Mouse (Mus musculus) limb, embryonic 14.5 days (tissue): ENCODE data around the gene Gm4792. TPM values are rescaled to one million over a fixed set of nuclear protein-coding genes. Genes with fewer than 3 reads are reported as not detected.

Experiments used
- ATAC-seq: fragments of 200-750 bp; cut with Nextera tagmentation; 2 replicates; pipeline ENCODE4 v1.8.0; 2017; ENCODE audit warnings: low read depth, moderate number of reproducible peaks, moderate TSS enrichment; ENCODE audit not compliant: low FRiP score
- DNase-seq: peaks from one replicate; pipeline ENCODE4 v3.0.0-alpha.2; 2015; ENCODE audit warnings: low spot score
- H3K27ac ChIP-seq: fragments of 300-500 bp; sonication (generic); replicated peaks from 2 replicates; pipeline ENCODE4 v1.5.1; 2014; ENCODE audit warnings: low read depth, mild to moderate bottlenecking, low read length, moderate library complexity, mixed read lengths
- H3K27me3 ChIP-seq: fragments of 300-500 bp; sonication (generic); 2 replicates; pipeline ENCODE4 v1.6.1; 2014; ENCODE audit warnings: low read length, mixed read lengths; ENCODE audit not compliant: control insufficient read depth, insufficient read depth
- H3K36me3 ChIP-seq: fragments of 300-500 bp; sonication (generic); 2 replicates; pipeline ENCODE4 v1.6.1; 2014; ENCODE audit warnings: mild to moderate bottlenecking, low read length, moderate library complexity, mixed read lengths; ENCODE audit not compliant: control insufficient read depth, insufficient read depth
- H3K4me1 ChIP-seq: fragments of 300-500 bp; sonication (generic); 2 replicates; pipeline ENCODE4 v1.6.1; 2014; ENCODE audit warnings: antibody characterized with exemption, low read length, mixed read lengths; ENCODE audit not compliant: control insufficient read depth, insufficient read depth
- H3K4me2 ChIP-seq: fragments of 300-500 bp; sonication (generic); replicated peaks from 2 replicates; pipeline ENCODE4 v1.6.1; 2014; ENCODE audit warnings: low read depth, mild to moderate bottlenecking, low read length, moderate library complexity; ENCODE audit not compliant: severe bottlenecking
- H3K4me3 ChIP-seq: fragments of 300-500 bp; sonication (generic); replicated peaks from 2 replicates; pipeline ENCODE4 v1.5.1; 2014; ENCODE audit warnings: low read length
- H3K9ac ChIP-seq: fragments of 300-500 bp; sonication (generic); 2 replicates; pipeline ENCODE4 v1.6.1; 2014; ENCODE audit warnings: mild to moderate bottlenecking, low read depth, low read length, moderate library complexity; ENCODE audit not compliant: severe bottlenecking
- H3K9me3 ChIP-seq: fragments of 300-500 bp; sonication (generic); 2 replicates; pipeline ENCODE4 v1.6.1; 2016; ENCODE audit warnings: low read length; ENCODE audit not compliant: control insufficient read depth
- POLR2A ChIP-seq: fragments of 200-500 bp; IDR thresholded peaks from 2 replicates; pipeline ENCODE4 v1.8.0; 2012; ENCODE audit warnings: inconsistent platforms, mild to moderate bottlenecking, moderate library complexity, borderline replicate concordance; ENCODE audit not compliant: insufficient read depth, insufficient read length; ENCODE audit errors: extremely low read depth
- WGBS: fragments of 180-500 bp; shearing (Covaris S2); extraction: QIAGEN DNeasy Blood & Tissue Kit; methylation state at CpG from one replicate; pipeline ENCODE4 v1.1.7; 2014; 5-methylcytosine and 5-hydroxymethylcytosine counted together
- polyA plus RNA-seq, 2 experiments: library from polyadenylated mRNA; depleted of rRNA in 1 of 2; stranded (reverse) in 1 of 2; unstranded in 1 of 2; fragments of >200 nt; fragmentation: Nextera tagmentation in 1 of 2; extraction: Ambion mirVana in 1 of 2; gene quantifications; 2 replicates each; pipeline versions ENCODE4 v1.2.1 to v1.2.3; 2012 to 2014

The Gm4792 gene
- polyA plus RNA-seq, 2 experiments, result not detected

DNA sequence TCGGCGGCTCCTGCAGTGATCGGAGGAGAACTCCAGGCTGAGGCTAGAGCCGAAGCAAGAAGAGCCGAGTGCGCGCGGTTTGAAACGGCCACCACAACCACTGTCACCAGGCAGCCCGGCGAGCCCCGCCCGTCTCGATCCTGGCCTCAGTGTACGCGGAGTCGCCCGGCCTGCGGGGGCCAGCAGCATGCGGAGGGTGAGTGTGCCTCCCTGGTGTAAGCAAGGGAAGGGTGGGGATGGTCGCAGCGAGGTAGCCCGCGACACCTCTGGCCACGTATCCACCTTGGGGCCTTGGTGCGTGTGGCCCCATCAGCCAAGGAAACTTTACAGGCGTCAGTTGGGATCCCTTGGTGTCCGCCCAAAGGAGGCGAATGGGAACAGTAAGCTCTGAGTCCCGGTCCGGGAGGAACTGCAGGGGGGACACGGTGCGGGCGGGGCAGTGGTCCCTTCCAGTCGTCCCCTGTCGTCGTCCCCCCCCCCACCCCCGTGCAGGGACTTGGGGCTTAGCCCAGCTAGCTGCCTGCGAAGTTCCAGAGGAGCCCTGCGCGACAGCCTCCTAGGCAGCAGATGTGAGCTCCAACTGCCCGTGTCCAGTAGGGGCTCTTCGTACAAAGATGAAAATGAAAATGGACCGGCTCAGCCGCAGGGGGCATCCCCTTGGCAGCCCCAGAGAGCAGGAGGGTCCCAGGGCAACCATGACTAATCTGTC lies 13.7 kb upstream of the Gm4792 start:
- TF ChIP-seq POLR2A, result no peak
- peak overlapping the region; percentile 50 for H3K9ac ChIP-seq
- H3K4me3 ChIP-seq, result peak overlapping the region; percentile 41
- H3K27me3 ChIP-seq, result peaks cover 22% of the 10 kb centered on the region
- peak overlapping the region; percentile 86 for H3K4me2 ChIP-seq
- H3K9me3 ChIP-seq, result no peaks in the 10 kb centered on the region
- 2% methylated on average over 43 of the region's 45 CpGs for WGBS
- peaks cover 7% of the 10 kb centered on the region; the same call in 1 of the 2 replicates for H3K4me1 ChIP-seq
- H3K36me3 ChIP-seq, result no peaks in the 10 kb centered on the region
- H3K27ac ChIP-seq, result no peak overlapping the region
- DNase-seq, result no peak
- no peak for ATAC-seq

DNA sequence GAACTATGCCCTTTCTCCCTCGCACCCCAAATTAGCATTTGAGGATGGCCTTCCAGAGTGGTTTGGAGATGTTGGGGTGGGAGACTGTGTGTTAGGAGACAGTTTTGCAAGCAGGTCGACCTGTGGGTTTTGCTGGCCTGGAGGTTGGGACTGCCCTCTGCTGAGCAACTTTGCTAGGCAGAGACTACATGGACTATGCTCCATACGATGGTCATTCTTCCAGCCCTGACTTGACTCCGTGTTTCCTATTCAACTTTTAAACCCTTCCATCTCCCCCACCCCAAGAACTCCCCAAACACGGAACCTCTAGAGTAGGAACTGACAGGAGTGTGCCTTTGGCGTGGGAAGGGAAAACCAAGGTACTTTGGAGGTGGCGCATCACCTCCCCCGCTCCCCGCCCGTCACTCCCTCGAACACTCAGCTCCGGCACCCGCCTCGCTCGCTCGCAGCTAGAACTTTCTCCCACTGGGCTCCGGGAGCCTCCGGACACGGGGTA lies 13.1 kb upstream of the Gm4792 start, which contains the start of gene Tmcc3:
Tmcc3 (plus strand) TSS at position 439 of the 496 bp plus-strand sequence.
- TF ChIP-seq POLR2A, result no peak
- no peaks in the 10 kb centered on the region for H3K36me3 ChIP-seq
- under 1% methylated on average over 19 of the region's 19 CpGs for WGBS
- H3K27ac ChIP-seq, result no peak within 1 kb of the TSS
- H3K27me3 ChIP-seq, result peaks cover 22% of the 10 kb centered on the region
- H3K4me3 ChIP-seq, result peak within 1 kb of the TSS; percentile 41
- no peak for ATAC-seq
- H3K9ac ChIP-seq, result peak within 1 kb of the TSS; percentile 50
- H3K9me3 ChIP-seq, result no peaks in the 10 kb centered on the region
- DNase-seq, result no peak
- H3K4me1 ChIP-seq, result peaks cover 7% of the 10 kb centered on the region; the same call in 1 of the 2 replicates
- H3K4me2 ChIP-seq, result peak within 1 kb of the TSS; percentile 86

DNA sequence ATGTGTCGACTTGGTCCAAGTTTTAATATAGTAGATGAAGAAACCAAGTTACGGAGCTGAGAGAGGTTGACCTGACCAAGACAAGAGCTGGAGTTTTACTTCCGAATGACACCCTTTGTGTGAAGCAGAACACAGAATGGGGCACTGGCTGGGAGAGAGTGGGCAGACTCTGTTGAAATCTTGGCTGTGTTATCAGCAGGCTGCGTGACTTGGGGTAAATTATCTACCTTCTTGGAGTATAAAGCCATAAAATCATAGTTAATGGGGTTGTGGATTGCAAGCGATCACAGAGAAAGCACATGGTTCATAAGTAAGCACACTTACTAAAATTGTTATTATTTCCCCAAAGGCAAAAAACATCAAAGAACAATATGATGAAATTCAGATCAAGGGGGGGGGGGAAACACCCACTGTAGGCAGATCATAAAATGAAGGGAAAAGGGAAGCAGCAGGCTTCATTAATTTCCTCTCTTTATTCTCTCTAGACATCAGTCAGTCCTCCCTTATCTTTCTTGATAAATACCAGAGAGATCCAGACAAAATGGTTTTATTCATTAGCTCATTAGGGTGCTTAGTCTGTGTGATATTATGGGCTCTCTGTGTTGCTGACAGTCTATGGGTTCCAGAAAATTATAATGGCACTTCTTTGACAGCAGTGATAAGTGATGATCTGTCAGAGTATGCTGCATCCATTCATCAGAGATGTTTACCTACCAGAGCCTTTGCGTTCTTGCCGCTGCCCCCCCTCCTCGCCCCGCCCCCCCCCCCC lies 12.2 kb upstream of the Gm4792 start:
- no peak overlapping the region for H3K27ac ChIP-seq
- peaks cover 7% of the 10 kb centered on the region; the same call in 1 of the 2 replicates for H3K4me1 ChIP-seq
- WGBS, result 56% methylated on average over 7 of the region's 9 CpGs
- H3K9ac ChIP-seq, result no peak overlapping the region
- H3K9me3 ChIP-seq, result no peaks in the 10 kb centered on the region
- TF ChIP-seq POLR2A, result no peak
- ATAC-seq (no peak), DNase-seq (no peak)
- H3K36me3 ChIP-seq, result no peaks in the 10 kb centered on the region
- no peak overlapping the region for H3K4me2 ChIP-seq
- H3K4me3 ChIP-seq, result no peak overlapping the region
- H3K27me3 ChIP-seq, result peaks cover 22% of the 10 kb centered on the region

DNA sequence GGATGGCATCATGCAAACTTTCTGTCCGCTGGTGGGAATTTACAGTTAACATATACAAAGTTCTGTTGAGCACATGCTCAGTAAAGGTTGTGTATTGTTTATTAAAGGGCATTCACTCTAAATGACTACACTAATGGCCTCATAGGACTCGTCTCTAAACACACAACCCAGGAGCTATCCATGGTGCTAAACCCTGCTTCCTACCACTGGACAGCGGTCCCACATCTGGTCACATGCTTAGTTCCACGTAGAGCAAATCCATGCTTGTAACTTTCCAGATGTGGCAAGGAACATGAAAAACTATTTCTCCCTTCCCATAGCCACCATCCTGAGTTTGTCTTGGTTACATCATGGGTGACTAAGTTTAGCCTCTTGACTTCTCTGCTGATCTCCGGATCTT lies 7.0 kb upstream of the Gm4792 start:
- Histone ChIP-seq H3K9ac (no peak overlapping the region), H3K4me3 (no peak overlapping the region), H3K27ac (no peak overlapping the region), H3K36me3 (no peaks in the 10 kb centered on the region), H3K9me3 (no peaks in the 10 kb centered on the region), H3K4me1 (no peaks in the 10 kb centered on the region), H3K4me2 (no peak overlapping the region), H3K27me3 (no peaks in the 10 kb centered on the region)
- 45% methylated on average over 5 of the region's 5 CpGs for WGBS
- no peak for TF ChIP-seq POLR2A
- DNase-seq (peak; percentile 88), ATAC-seq (no peak)

DNA sequence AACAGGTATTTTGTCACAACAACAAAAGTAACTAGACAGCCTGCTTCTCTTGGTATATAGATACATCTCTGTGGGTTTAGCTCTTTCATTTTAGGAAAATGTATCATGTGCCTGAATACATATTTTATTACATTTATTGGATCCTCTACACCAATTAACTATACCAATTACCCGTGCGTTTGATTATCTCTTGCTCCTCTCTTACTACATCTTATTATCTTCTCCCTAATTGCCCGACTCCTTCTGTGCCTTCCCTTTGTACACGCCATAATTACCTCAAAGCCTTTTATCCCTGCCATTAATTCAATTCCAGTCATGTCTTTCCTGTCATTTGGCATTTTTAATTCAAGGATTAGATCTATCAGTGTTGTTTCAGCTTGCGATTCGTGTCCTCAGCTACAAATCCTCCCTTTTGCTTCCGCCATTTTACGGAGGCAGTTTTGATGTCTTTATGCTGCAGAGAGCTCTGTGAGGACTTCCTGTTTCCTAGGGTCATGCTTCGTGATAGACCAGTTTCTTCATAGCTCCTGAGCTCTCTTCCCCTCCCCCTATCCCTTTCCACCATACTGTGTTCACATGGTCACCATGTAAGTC lies 5.7 kb upstream of the Gm4792 start:
- no peaks in the 10 kb centered on the region for H3K9me3 ChIP-seq
- no peak for DNase-seq

More for the DNA sequence above, 5.7 kb upstream of the Gm4792 start:
- Histone ChIP-seq H3K27ac (no peak overlapping the region), H3K9ac (no peak overlapping the region), H3K27me3 (no peaks in the 10 kb centered on the region), H3K36me3 (no peaks in the 10 kb centered on the region), H3K4me2 (no peak overlapping the region), H3K4me3 (no peak overlapping the region), H3K4me1 (no peaks in the 10 kb centered on the region)
- no peak for TF ChIP-seq POLR2A
- no peak for ATAC-seq
- WGBS, result 82% methylated on average over 9 of the region's 9 CpGs
